Mouse (Mus musculus) ES-Bruce4 (cell line): ENCODE measurements around the gene Ranbp9. TPM values are rescaled to one million over a fixed set of nuclear protein-coding genes. Genes with fewer than 3 reads are reported as not detected.
A peak's percentile ranks its signal among the peaks of the same experiment; 100 is the strongest.

Experiments
- H3K27ac ChIP-seq: 2 replicates; pipeline ENCODE4 v1.5.1; 2012; ENCODE audit warnings: low read length, inconsistent platforms; ENCODE audit not compliant: insufficient read depth
- H3K27me3 ChIP-seq: 2 replicates; pipeline ENCODE4 v1.6.1; 2012; ENCODE audit warnings: mild to moderate bottlenecking, low read length, inconsistent platforms; ENCODE audit not compliant: control insufficient read depth, poor library complexity, insufficient read depth, severe bottlenecking
- H3K36me3 ChIP-seq: 2 replicates; pipeline ENCODE4 v1.6.1; 2012; ENCODE audit warnings: inconsistent platforms, mild to moderate bottlenecking, low read length, moderate library complexity; ENCODE audit not compliant: control insufficient read depth, poor library complexity, insufficient read depth, severe bottlenecking
- H3K4me1 ChIP-seq: one replicate; pipeline ENCODE4 v1.8.1; 2011; ENCODE audit warnings: low read length; ENCODE audit not compliant: control insufficient read depth, insufficient read depth
- H3K4me3 ChIP-seq: 2 replicates; pipeline ENCODE4 v1.5.1; 2011; ENCODE audit warnings: low read depth, mild to moderate bottlenecking, low read length
- H3K9ac ChIP-seq: 2 replicates; pipeline ENCODE4 v1.6.1; 2012; ENCODE audit warnings: low read depth, mild to moderate bottlenecking, inconsistent platforms; ENCODE audit not compliant: poor library complexity, severe bottlenecking
- H3K9me3 ChIP-seq: replicated peaks from 2 replicates; pipeline ENCODE4 v1.6.1; 2012; ENCODE audit warnings: mild to moderate bottlenecking, low read length, inconsistent platforms; ENCODE audit not compliant: control insufficient read depth, poor library complexity, insufficient read depth, severe bottlenecking
- CTCF ChIP-seq: IDR thresholded peaks from one replicate; pipeline ENCODE4 v1.8.1; 2011; ENCODE audit warnings: low read depth, low read length
- EP300 ChIP-seq: IDR thresholded peaks from 2 replicates; pipeline ENCODE4 v1.6.1; 2011; ENCODE audit warnings: low read depth, low read length; ENCODE audit not compliant: insufficient read depth
- POLR2A ChIP-seq: IDR thresholded peaks from one replicate; pipeline ENCODE4 v1.8.1; 2011; ENCODE audit warnings: low read length; ENCODE audit not compliant: insufficient read depth
- polyA plus RNA-seq: library from polyadenylated mRNA; stranded (reverse); fragments of >200 nt; gene quantifications from 2 replicates; pipeline ENCODE4 v1.2.4, GENCODE M21; 2011; ENCODE audit warnings: low read depth; ENCODE audit not compliant: missing spikeins, insufficient read depth, insufficient read length

Gene Ranbp9
- polyA plus RNA-seq, 1 experiment, result 79.6 TPM

DNA sequence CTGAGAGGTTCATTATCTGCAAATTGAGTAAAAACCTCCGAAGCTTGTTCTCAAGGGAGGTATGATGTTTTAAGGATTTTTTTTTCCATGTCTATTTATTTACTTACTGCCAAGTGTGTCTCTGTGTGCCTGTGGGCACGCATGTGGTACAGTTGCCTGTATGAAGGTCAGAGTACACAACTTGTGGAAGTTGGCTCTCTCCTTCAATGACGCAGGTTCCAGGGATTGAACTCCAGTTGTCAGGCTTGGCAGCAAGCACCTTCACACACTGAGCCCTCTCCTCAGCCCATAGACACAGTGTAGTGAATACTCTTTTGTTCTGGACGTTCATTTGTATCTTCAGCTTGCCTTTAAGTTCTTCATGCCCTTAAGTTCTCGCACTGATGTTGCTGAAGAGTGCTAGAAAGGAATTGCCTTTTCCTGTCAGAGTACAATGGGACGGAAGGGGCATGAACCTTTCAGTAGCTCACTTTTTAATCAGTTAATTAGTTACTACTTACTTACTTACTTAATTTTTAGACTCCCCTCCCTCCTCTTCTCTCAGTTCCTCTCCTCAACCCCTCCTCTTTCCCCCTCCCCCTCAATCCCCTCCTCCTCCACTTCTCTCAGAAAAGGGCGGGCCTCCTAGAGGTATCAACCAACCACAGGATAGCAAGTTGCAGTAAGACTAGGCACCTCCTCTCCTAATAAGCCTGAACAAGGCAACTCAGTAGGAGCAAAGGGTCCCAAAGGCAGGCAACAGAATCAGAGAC lies 18.8 kb upstream of the Ranbp9 start:
- no peaks in the 10 kb centered on the region for H3K27me3 ChIP-seq
- H3K4me1 ChIP-seq, result peaks cover 2% of the 10 kb centered on the region
- H3K27ac ChIP-seq, result no peak overlapping the region
- no peaks in the 10 kb centered on the region for H3K9me3 ChIP-seq
- no peak for TF ChIP-seq CTCF
- no peak for TF ChIP-seq EP300
- TF ChIP-seq POLR2A, result no peak
- no peaks in the 10 kb centered on the region for H3K36me3 ChIP-seq
- H3K9ac ChIP-seq, result no peak overlapping the region
- no peak overlapping the region for H3K4me3 ChIP-seq

DNA sequence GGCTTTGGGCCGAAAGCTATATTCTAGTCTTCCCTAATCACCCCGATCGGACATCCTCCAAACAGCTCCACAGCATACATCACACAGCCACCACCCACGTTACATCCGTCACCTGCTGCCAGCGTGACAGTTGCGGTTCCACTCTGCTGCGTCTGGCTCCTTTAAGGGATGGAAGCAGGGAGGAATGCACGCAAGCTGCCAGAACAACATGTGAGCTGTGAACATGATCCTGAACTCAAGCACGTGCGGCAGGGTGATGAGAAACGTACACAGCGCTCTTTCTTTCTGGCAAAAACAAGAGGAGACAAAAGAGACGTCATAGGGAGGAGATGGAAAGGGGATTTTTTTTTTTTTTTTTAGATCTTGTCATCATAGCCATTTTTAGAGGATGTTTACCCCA lies 17.8 kb upstream of the Ranbp9 start:
- no peak overlapping the region for H3K4me3 ChIP-seq
- H3K9ac ChIP-seq, result no peak overlapping the region
- H3K4me1 ChIP-seq, result peaks cover 2% of the 10 kb centered on the region
- H3K36me3 ChIP-seq, result no peaks in the 10 kb centered on the region
- no peaks in the 10 kb centered on the region for H3K9me3 ChIP-seq
- no peak overlapping the region for H3K27ac ChIP-seq
- TF ChIP-seq EP300, result no peak
- H3K27me3 ChIP-seq, result no peaks in the 10 kb centered on the region

DNA sequence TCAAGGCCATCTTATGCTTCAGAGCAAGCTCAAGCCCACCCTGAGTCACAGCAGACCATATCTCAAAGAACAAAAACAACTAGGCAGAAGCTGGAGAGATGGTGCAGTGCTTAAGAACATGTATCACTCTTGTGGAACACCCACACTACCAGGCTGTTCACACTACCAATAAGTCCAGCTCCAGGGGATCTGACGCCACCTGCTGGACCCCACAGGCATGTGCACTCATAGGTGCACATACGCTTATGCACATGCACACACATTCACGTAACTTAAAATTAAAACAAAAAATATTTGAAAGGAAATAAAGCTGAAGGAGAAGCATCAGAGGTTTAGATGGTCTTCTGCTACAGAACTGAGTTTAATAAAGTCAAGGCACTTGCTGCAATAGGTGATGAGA lies 16.7 kb upstream of the Ranbp9 start:
- Histone ChIP-seq H3K27ac (no peak overlapping the region), H3K4me3 (no peak overlapping the region), H3K27me3 (no peaks in the 10 kb centered on the region), H3K9ac (no peak overlapping the region), H3K36me3 (no peaks in the 10 kb centered on the region), H3K9me3 (no peaks in the 10 kb centered on the region), H3K4me1 (peaks cover 2% of the 10 kb centered on the region)
- TF ChIP-seq EP300, result no peak
- TF ChIP-seq CTCF, result peak; percentile 36

DNA sequence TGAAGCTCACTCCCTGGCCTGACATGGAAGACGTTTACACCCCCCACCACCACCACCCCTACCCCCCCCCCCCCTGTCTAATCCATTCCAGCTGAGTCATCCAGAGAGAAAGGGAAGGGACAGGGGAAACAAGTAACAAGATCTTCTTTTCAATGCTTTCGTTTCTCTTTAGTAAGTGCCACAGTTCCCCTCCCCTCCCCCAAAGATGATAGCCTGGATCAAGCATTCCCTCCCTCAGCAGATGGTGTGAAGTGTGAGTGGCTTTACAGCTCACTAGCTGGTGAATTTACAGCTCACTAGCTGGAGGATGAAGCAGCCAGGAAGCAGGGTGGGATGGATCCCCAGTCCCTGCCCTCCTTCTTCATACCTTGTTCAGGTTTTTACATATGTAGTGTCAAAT lies 15.6 kb upstream of the Ranbp9 start:
- no peak overlapping the region for H3K9ac ChIP-seq
- H3K9me3 ChIP-seq, result no peaks in the 10 kb centered on the region
- no peak overlapping the region for H3K27ac ChIP-seq
- no peak for TF ChIP-seq POLR2A
- no peak for TF ChIP-seq EP300
- TF ChIP-seq CTCF, result no peak
- H3K4me1 ChIP-seq, result peaks cover 2% of the 10 kb centered on the region
- no peaks in the 10 kb centered on the region for H3K27me3 ChIP-seq
- no peaks in the 10 kb centered on the region for H3K36me3 ChIP-seq
- H3K4me3 ChIP-seq, result no peak overlapping the region

DNA sequence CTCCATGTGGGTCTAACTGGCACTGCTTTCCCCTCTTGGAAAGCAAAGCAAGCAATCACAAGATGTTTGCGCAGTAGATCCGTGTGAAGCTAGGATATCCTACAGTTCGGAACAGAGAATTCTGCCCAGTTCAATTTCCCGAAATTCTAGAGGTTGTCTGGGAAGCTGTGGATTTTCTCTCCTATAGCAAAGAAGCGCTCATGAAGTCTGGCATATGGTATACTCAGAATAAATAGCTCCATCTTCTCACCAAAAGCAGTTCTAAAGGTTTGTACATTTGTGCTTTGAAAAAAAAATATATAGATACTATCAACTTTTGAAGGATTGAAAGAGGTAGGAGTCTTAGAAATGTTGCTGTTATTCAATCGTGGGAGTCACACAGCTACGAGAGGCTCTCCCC lies 14.6 kb upstream of the Ranbp9 start:
- Histone ChIP-seq H3K27me3 (no peaks in the 10 kb centered on the region), H3K36me3 (no peaks in the 10 kb centered on the region), H3K27ac (no peak overlapping the region), H3K4me1 (peaks cover 2% of the 10 kb centered on the region), H3K9ac (no peak overlapping the region), H3K4me3 (no peak overlapping the region), H3K9me3 (peaks cover 2% of the 10 kb centered on the region; the same call in 1 of the 2 replicates)
- no peak for TF ChIP-seq CTCF
- no peak for TF ChIP-seq POLR2A
- no peak for TF ChIP-seq EP300

DNA sequence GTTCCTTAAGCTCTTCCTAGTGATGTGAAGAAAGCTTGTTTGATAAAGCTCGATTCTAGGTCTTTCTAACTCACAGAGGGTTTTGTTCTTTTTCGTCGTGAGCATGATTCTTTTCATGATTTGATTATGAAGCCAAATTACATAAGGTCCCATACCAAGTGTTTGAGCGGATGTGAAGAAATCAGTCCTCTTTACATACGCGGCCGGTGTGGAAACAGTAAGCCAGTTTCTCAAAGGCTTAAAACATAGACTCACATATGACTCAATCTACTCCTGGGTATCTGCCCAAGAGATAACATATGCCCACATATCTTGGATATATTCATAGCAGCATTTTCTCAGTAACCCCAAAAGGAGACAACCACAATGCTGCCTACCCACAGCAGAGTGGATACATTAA lies 12.6 kb upstream of the Ranbp9 start:
- Histone ChIP-seq H3K27ac (no peak overlapping the region), H3K9me3 (peaks cover 3% of the 10 kb centered on the region; the same call in 1 of the 2 replicates), H3K4me1 (no peaks in the 10 kb centered on the region), H3K4me3 (no peak overlapping the region), H3K27me3 (no peaks in the 10 kb centered on the region), H3K9ac (no peak overlapping the region), H3K36me3 (no peaks in the 10 kb centered on the region)
- TF ChIP-seq POLR2A (no peak), CTCF (no peak), EP300 (no peak)
